Mouse (Mus musculus): ENCODE data around the gene Nlk. TPM values are rescaled to one million over a fixed set of nuclear protein-coding genes. Genes with fewer than 3 reads are reported as not detected.

The Nlk gene
- 10 to 100 TPM in 1 of 2 experiments, 1 to 10 TPM in 1; 7.6 to 10.5 TPM for total RNA-seq (2021)
- long read RNA-seq, experiment 1, full-length matches to known transcripts: 2 of 6 reads
- long read RNA-seq, experiment 1, partial matches to known transcripts: 0 of 6 reads
- long read RNA-seq, experiment 1, other reads (novel, unspliced or antisense): 4 of 6 reads
- long read RNA-seq, experiment 2, full-length matches to known transcripts: 1 of 2 reads
- long read RNA-seq, experiment 2, partial matches to known transcripts: 0 of 2 reads
- long read RNA-seq, experiment 2, other reads (novel, unspliced or antisense): 1 of 2 reads

- peak; percentile 98 to 99 for DNase-seq (ENCODE audit: low spot score in 2 of 2)
Observed at GRCm38 (mm10) chr11:78696777-78697752, at the start of gene Nlk. Nlk (minus strand) TSS chr11:78697373.

GRCm38 (mm10) chr11:78746264-78746663 is 49.1 kb upstream of the Nlk start:
- DNase-seq (ENCODE audit: low spot score in 2 of 2): no peak

- no peak for DNase-seq (ENCODE audit: low spot score in 2 of 2)
Observed at GRCm38 (mm10) chr11:78745475-78745874, 48.3 kb upstream of the Nlk start.

GRCm38 (mm10) chr11:78742461-78742860 is 45.3 kb upstream of the Nlk start:
- DNase-seq (ENCODE audit: low spot score in 2 of 2): no peak

- DNase-seq (ENCODE audit: low spot score in 2 of 2): no peak
Observed at GRCm38 (mm10) chr11:78741958-78742357, 44.8 kb upstream of the Nlk start.

GRCm38 (mm10) chr11:78739361-78739760 is 42.2 kb upstream of the Nlk start:
- no peak for DNase-seq (ENCODE audit: low spot score in 2 of 2)

- DNase-seq (ENCODE audit: low spot score in 2 of 2): no peak
Observed at GRCm38 (mm10) chr11:78736877-78737408, 39.8 kb upstream of the Nlk start.

- DNase-seq (ENCODE audit: low spot score in 2 of 2): no peak
Observed at GRCm38 (mm10) chr11:78735168-78735567, 38.0 kb upstream of the Nlk start.

GRCm38 (mm10) chr11:78732619-78733018 is 35.4 kb upstream of the Nlk start:
- DNase-seq (ENCODE audit: low spot score in 2 of 2): no peak

- DNase-seq (ENCODE audit: low spot score in 2 of 2): no peak
Observed at GRCm38 (mm10) chr11:78730902-78731301, 33.7 kb upstream of the Nlk start.

- DNase-seq (ENCODE audit: low spot score in 2 of 2): no peak
Observed at GRCm38 (mm10) chr11:78728041-78728440, 30.9 kb upstream of the Nlk start.

- no peak for DNase-seq (ENCODE audit: low spot score in 2 of 2)
Observed at GRCm38 (mm10) chr11:78726366-78726765, 29.2 kb upstream of the Nlk start.

GRCm38 (mm10) chr11:78724792-78725191 is 27.6 kb upstream of the Nlk start:
- DNase-seq (ENCODE audit: low spot score in 2 of 2): no peak

- DNase-seq (ENCODE audit: low spot score in 2 of 2): no peak
Observed at GRCm38 (mm10) chr11:78721419-78721818, 24.2 kb upstream of the Nlk start.

GRCm38 (mm10) chr11:78717655-78718054 is 20.5 kb upstream of the Nlk start:
- DNase-seq (ENCODE audit: low spot score in 2 of 2): no peak

GRCm38 (mm10) chr11:78708642-78709041 is 11.5 kb upstream of the Nlk start:
- DNase-seq (ENCODE audit: low spot score in 2 of 2): no peak

- no peak for DNase-seq (ENCODE audit: low spot score in 2 of 2)
Observed at GRCm38 (mm10) chr11:78706026-78706425, 8.9 kb upstream of the Nlk start.

- no peak for DNase-seq (ENCODE audit: low spot score in 2 of 2)
Observed at GRCm38 (mm10) chr11:78703085-78703484, 5.9 kb upstream of the Nlk start.

- DNase-seq (ENCODE audit: low spot score in 2 of 2): no peak
Observed at GRCm38 (mm10) chr11:78702319-78702718, 5.1 kb upstream of the Nlk start.

- peak; percentile 42 to 81 for DNase-seq (ENCODE audit: low spot score in 2 of 2)
Observed at GRCm38 (mm10) chr11:78697753-78698171, 589 bp upstream of the Nlk start.

- no peak for DNase-seq (ENCODE audit: low spot score in 2 of 2)
Observed at GRCm38 (mm10) chr11:78694249-78694648, 2.9 kb downstream of the Nlk start.

- DNase-seq (ENCODE audit: low spot score in 2 of 2): no peak
Observed at GRCm38 (mm10) chr11:78693307-78693706, 3.9 kb downstream of the Nlk start.
